Mouse (Mus musculus) layer of hippocampus, postnatal 36 days (tissue): ENCODE results near the gene Gm16430. TPM values are rescaled to one million over a fixed set of nuclear protein-coding genes. Genes with fewer than 3 reads are reported as not detected.
"Not testable (repeated sequence)": the region's sequence is repeated elsewhere in the genome, so short reads cannot be mapped to it uniquely, and the experiment has no call there.

Experiments used
- DNase-seq, 2 experiments: peaks; one replicate each; pipeline ENCODE4 v3.0.0; 2022
- total RNA-seq, 2 experiments: library from RNA; stranded (reverse); gene quantifications; 2 replicates each; pipeline ENCODE4 v1.2.3; 2021

Gene Gm16430
- total RNA-seq: not detected

GRCm38 (mm10) chrX:54621911-54622310 is at the start of gene Gm16430:
TSS of gene Gm16430 (plus strand) at chrX:54622211.
- DNase-seq: not testable (repeated sequence)

Other genes with a start within 250 kb of the Gm16430 start
- not detected for gene Gm16405, start 91.0 kb upstream of the Gm16430 start, total RNA-seq